Mouse (Mus musculus): ENCODE results near the gene Tmbim1. TPM values are rescaled to one million over a fixed set of nuclear protein-coding genes. Genes with fewer than 3 reads are reported as not detected.
"Not testable (repeated sequence)": the region's sequence is repeated elsewhere in the genome, so short reads cannot be mapped to it uniquely, and the experiment has no call there.

Gene Tmbim1
- polyA plus RNA-seq, 1 experiment = 120 TPM

- DNase-seq (ENCODE audit: low spot score) = no peak
Observed at GRCm38 (mm10) chr1:74294733-74295455, 10.5 kb downstream of the Tmbim1 start.

GRCm38 (mm10) chr1:74294090-74294643, 11.3 kb downstream of the Tmbim1 start:
- no peak for DNase-seq (ENCODE audit: low spot score)

- no peak for DNase-seq (ENCODE audit: low spot score)
Observed at GRCm38 (mm10) chr1:74293306-74293960, 12.0 kb downstream of the Tmbim1 start.

GRCm38 (mm10) chr1:74292331-74293020, 12.9 kb downstream of the Tmbim1 start:
- DNase-seq (ENCODE audit: low spot score) = no peak

GRCm38 (mm10) chr1:74290141-74290540, 15.3 kb downstream of the Tmbim1 start:
- DNase-seq (ENCODE audit: low spot score) = no peak

- DNase-seq (ENCODE audit: low spot score) = no peak
Observed at GRCm38 (mm10) chr1:74289740-74290139, 15.7 kb downstream of the Tmbim1 start.

GRCm38 (mm10) chr1:74289248-74289647, 16.2 kb downstream of the Tmbim1 start:
- no peak for DNase-seq (ENCODE audit: low spot score)

GRCm38 (mm10) chr1:74288327-74288726, 17.1 kb downstream of the Tmbim1 start:
- no peak for DNase-seq (ENCODE audit: low spot score)

GRCm38 (mm10) chr1:74286869-74287607, 18.4 kb downstream of the Tmbim1 start:
- not testable (repeated sequence) for DNase-seq (ENCODE audit: low spot score)

- no peak for DNase-seq (ENCODE audit: low spot score)
Observed at GRCm38 (mm10) chr1:74285212-74286010, 20.0 kb downstream of the Tmbim1 start.

GRCm38 (mm10) chr1:74284543-74285160, 20.8 kb downstream of the Tmbim1 start, which contains the start of the genes Aamp and Pnkd:
TSS of gene Aamp (minus strand) at chr1:74284738.
TSS of gene Pnkd (plus strand) at chr1:74284930.
- peak; percentile 90 for DNase-seq (ENCODE audit: low spot score)

- no peak for DNase-seq (ENCODE audit: low spot score)
Observed at GRCm38 (mm10) chr1:74283686-74284463, 21.5 kb downstream of the Tmbim1 start.

- no peak for DNase-seq (ENCODE audit: low spot score)
Observed at GRCm38 (mm10) chr1:74282896-74283625, 22.4 kb downstream of the Tmbim1 start.

- DNase-seq (ENCODE audit: low spot score) = no peak
Observed at GRCm38 (mm10) chr1:74281886-74282285, 23.5 kb downstream of the Tmbim1 start.

GRCm38 (mm10) chr1:74281372-74281771, 24.1 kb downstream of the Tmbim1 start:
- DNase-seq (ENCODE audit: low spot score) = no peak

- DNase-seq (ENCODE audit: low spot score) = no peak
Observed at GRCm38 (mm10) chr1:74280591-74281325, 24.7 kb downstream of the Tmbim1 start.

GRCm38 (mm10) chr1:74278988-74279387, 26.4 kb downstream of the Tmbim1 start:
- DNase-seq (ENCODE audit: low spot score) = no peak

GRCm38 (mm10) chr1:74278538-74278937, 26.9 kb downstream of the Tmbim1 start, which contains the start of gene Gpbar1:
TSS of gene Gpbar1 (plus strand) at chr1:74278550.
- no peak for DNase-seq (ENCODE audit: low spot score)
